Mouse (Mus musculus): ENCODE data around the gene Selenoh.

The Selenoh gene

GRCm38 (mm10) chr2:84670569-84670933 is at the start of gene Selenoh:
Selenoh (minus strand) TSS chr2:84670770.
- in situ Hi-C loops (cut with MseI, MboI) = no loop called here

DNA sequence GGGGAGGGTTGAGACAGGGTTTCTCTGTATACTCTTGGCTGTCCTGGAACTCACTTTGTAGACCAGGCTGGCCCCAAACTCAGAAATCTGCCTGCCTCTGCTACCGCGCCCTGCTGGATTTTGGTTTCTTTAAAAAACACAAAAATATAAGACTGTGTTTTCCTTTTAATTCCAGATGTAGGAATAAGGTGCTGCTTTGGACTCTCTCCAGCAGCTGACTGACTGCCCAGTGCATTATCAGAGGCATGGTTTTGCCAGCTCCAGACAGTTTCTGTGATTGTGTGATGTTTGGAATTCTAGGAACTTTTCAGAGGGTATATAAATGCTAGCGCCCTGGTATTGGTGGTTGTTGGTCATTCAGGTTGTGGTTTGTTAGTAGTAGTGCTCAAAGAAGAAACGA is 46.8 kb upstream of the Selenoh start:
- in situ Hi-C loops (cut with MseI, MboI) = no loop called here

DNA sequence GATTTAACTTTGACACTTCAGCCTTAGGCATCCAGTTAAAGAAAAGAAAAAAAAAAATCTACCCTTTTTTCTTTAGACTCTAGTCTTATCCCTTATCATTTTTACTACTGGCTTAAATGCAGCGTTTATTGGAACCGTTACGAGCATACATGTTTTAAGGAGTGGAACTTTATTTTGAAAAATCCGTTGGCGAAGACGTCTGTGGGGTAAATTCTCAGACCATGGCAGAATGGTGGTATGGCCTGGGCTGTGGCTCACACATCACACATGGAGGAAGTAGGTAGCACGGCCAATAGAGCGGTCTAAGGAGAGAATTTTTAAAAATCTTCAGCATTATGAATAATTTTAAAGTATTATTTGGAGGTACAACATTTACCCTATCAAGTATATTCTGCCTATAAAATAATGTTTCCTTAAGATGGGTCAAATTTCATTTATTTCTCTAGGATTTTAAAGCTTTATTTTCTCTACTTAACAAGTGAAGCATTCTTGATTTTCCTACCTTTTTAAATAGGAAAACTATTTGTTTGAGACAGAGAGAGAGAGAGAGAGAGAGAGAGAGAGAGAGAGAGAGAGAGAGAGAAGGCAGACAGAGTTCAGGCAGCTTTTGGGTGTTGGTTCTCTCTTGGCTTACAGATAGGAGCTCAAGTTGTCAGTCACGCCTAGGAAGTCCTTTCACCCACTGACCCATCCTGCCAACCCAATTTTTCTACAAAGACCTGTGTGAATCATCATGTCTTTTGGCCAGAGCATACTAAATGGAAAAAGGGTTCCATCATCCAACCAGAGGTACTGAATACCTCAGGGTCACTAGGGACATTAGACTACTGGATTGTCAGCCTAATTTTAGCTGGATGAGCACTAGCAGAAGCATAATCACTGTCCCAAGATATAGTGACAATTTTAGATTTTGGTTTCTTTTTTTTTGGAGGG is 46.1 kb upstream of the Selenoh start:
- in situ Hi-C loops (cut with MseI, MboI) = no loop called here

DNA sequence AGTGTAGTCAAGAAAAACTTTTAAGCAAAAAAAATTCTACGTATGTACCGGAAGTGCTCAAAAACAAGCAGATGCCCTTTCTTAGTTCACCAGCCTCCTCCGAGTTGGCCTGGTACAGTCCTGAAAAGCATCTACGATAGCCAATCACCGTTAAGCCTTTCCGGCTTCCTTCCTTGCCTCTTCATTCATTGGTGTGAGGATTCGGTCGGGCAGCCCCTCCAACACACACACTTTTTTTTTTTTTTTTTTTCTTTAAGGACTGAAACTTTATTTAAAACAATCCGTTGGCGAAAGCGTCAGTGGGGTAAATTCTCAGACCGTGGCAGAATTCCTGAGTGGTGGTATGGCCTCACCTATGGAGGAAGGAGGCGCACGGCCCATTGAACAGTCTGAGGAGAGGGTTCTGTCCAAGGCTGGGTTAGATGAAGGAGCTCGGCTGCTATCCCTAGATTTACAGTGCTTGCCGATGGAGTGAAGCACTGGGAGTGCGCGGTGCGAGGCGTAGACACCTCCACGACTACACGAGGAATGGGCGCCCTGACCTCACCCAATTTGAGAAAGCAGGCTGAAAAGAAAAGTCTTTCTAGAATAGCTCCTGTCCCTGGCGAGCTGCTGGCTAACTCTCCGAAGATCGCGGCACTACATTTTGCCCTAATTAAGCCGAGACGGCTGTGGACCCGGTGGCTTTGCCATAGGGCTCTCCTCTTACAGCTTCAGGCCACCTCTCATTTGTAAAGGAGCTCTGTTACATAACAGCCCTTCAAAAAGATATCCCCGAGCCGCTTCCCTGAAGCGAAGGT is 45.2 kb upstream of the Selenoh start:
- in situ Hi-C loops (cut with MseI, MboI) = no loop called here

GRCm38 (mm10) chr2:84714811-84715561 is 44.4 kb upstream of the Selenoh start, which contains the start of gene Zdhhc5:
Zdhhc5 (minus strand) TSS chr2:84715180.
- in situ Hi-C loops (cut with MseI, MboI) = no loop called here

GRCm38 (mm10) chr2:84714422-84714810 is 43.8 kb upstream of the Selenoh start:
- in situ Hi-C loops (cut with MseI, MboI) = no loop called here

GRCm38 (mm10) chr2:84711898-84712297 is 41.3 kb upstream of the Selenoh start:
- in situ Hi-C loops (cut with MseI, MboI) = no loop called here

DNA sequence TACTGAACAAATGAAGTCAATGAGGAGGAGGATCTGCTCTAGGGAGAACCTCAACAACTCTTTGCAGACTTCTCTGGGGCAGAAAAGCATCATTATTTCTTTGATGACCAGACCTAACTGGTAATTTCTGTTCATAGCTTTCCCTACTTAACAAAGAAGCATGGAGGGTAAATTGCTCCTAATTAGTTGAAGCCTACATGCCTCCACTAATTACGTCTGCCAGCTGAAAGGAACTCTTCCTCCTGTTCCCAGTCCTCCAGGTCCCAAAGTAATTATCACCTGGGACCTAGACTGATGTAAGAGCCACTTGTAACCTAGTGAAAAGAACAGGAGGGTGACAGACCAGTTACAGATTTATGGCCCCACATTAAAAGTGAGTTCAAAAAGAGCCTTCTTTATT is 37.0 kb upstream of the Selenoh start:
- in situ Hi-C loops (cut with MseI, MboI) = no loop called here

DNA sequence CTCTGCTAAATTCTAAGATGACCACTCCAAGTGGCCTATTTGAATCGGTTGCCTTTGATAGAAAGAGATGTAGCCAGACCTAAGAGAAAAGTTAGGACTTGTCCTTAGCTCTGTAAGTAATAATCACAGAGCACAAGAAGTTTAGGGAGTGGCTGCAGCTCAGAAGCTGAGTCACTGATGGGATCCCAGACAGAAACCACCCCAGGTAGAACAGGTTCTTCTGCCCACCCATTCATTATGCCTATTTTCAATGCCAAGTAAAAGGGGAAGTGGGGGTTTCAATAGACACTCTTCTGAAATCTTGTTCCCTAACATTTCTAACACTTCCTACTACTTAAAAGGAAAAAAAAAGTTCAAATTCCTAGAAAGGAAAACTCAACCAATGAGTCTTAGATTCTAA is 34.7 kb upstream of the Selenoh start:
- in situ Hi-C loops (cut with MseI, MboI) = no loop called here

DNA sequence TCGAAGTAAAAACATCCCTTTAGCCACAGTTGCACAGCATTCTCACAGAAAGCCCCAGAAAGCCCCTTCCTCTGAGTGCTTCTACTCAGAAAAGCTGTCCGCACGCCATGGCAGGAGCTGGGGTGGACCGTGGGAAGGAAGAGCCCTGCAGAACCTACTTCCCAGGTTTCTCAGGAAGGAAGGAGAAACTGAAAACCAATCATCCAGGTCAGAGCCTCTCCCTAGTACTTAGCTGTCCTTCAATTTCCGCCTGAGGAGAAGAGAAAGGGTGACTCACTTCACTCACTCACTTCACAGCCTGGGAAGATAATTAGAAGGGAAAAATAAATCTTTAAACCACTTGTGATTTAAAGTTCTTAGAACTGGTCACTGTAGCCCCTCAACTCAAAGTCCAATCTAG is 33.8 kb upstream of the Selenoh start:
- in situ Hi-C loops (cut with MseI, MboI) = no loop called here

GRCm38 (mm10) chr2:84703497-84703896 is 32.9 kb upstream of the Selenoh start:
- in situ Hi-C loops (cut with MseI, MboI) = no loop called here

- in situ Hi-C loops (cut with MseI, MboI) = no loop called here
Measured at GRCm38 (mm10) chr2:84695007-84695695, 24.6 kb upstream of the Selenoh start.

- in situ Hi-C loops (cut with MseI, MboI) = no loop called here
Measured at GRCm38 (mm10) chr2:84690050-84690449, 19.5 kb upstream of the Selenoh start.

DNA sequence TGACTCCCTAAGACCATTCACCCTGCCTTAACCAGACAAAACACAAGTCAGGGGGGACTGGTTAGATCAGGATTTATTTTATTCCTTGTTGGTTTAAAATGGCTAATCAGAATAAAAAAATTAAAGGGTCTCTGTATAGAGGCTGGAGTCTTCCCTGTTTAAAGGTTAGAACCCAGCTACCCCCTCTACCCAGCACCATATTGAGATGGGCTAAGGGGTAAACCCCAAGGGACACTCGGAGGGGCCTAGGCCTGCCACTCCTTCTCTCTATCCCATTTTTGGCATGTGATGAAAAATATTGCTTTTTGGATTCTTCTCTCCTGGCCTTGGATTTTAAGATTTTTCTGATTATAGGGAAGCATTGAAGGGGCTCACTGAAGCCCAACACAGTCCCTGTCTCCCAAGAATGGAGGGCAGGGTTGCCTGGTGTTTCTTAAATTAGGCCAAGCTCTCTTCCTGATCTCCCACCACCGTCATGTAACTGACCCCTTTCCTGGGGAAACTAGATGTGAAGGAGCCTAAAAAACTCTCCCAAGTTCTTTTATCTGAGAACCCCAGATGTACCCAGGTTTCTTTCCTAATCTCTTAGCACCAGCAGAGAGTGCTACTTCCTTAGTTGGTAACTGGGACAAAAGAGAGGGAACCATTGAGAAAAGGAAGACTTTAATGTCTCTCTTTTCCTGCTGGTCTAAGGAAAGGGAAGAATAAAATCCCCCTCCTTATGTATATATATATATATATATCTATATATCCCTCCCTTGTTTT is 17.7 kb upstream of the Selenoh start:
- in situ Hi-C loops (cut with MseI, MboI) = no loop called here

DNA sequence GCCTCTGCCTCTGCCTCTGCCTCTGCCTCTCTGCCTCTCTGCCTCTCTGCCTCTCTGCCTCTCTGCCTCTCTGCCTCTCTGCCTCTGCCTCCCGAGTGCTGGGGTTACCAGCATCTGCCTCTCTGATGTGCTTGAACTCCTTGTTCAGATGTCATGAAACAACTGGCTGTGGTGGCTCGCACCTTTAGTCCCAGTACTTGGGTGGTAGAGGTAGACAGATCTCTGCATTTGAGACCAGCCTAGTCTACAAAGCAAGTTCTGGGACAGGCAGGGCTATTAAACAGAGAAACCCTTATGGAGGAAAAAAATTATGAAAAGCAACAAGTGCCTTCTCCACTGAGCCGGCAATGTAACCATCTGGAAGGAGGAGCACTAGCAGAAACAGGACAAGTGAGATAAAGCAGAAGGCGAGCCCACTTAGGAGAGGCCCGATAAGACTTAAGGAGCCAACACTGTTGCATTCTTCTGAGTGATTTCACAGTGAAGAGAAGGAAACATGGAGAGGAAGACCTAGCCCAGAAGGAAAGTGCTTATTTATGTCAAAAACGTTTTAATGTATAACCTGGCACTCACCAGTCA is 12.1 kb upstream of the Selenoh start:
- in situ Hi-C loops (cut with MseI, MboI) = no loop called here

DNA sequence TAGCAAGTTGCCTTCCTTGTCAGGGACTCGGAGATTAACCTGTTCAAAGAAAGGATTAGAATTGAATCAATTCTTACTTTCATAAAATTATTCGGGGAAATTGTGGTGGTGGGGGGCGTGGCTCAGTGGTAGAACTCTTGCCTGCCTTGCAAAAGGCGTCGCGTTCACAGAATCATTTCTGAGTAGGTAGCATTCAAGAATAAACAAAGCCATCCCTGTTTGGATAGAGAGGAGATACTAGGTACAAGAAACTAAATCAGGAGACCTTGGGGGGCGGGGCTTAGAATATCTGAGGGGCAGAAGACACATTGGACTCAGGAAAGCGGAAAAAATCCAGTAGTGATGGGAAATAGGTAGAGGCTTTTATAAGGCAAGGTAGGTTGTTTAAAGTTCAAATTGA is 8.4 kb upstream of the Selenoh start, which contains the start of gene Tmx2:
Gene Tmx2 (minus strand): TSS at position 125 of the 400 bp plus-strand sequence.
- in situ Hi-C loops (cut with MseI, MboI) = no loop called here

GRCm38 (mm10) chr2:84677968-84678880 is 7.7 kb upstream of the Selenoh start, which contains the start of the genes Gm28635 and Med19:
Gm28635 (minus strand) TSS chr2:84678041.
Med19 (plus strand) TSS chr2:84678402.
- in situ Hi-C loops (cut with MseI, MboI) = no loop called here

- in situ Hi-C loops (cut with MseI, MboI) = no loop called here
Measured at GRCm38 (mm10) chr2:84677270-84677967, 6.8 kb upstream of the Selenoh start.
